Mouse (Mus musculus): ENCODE data around the gene Mtfr1l. TPM values are rescaled to one million over a fixed set of nuclear protein-coding genes. Genes with fewer than 3 reads are reported as not detected.
A peak's percentile ranks its signal among the peaks of the same experiment; 100 is the strongest.
"Not testable (repeated sequence)": the region's sequence is repeated elsewhere in the genome, so short reads cannot be mapped to it uniquely, and the experiment has no call there.

The Mtfr1l gene
- polyA plus RNA-seq, 2 experiments from 2014 or later = 86.0 to 87.7 TPM

GRCm38 (mm10) chr4:134515614-134516013 lies 19.6 kb downstream of the Mtfr1l start:
- ATAC-seq = no peak

- ATAC-seq = no peak
Observed at GRCm38 (mm10) chr4:134514309-134514930, 20.8 kb downstream of the Mtfr1l start.

GRCm38 (mm10) chr4:134512798-134513197 lies 22.4 kb downstream of the Mtfr1l start:
- ATAC-seq = no peak

- ATAC-seq = no peak
Observed at GRCm38 (mm10) chr4:134511730-134512129, 23.5 kb downstream of the Mtfr1l start.

- peak; percentile 92 for ATAC-seq
Observed at GRCm38 (mm10) chr4:134510845-134511411, 24.3 kb downstream of the Mtfr1l start, which contains the start of gene Aunip. Gene Aunip, plus strand, starts transcription at chr4:134510999.

GRCm38 (mm10) chr4:134510396-134510795 lies 24.8 kb downstream of the Mtfr1l start:
- ATAC-seq = no peak

GRCm38 (mm10) chr4:134506713-134507112 lies 28.5 kb downstream of the Mtfr1l start:
- ATAC-seq = no peak

GRCm38 (mm10) chr4:134505966-134506594 lies 29.1 kb downstream of the Mtfr1l start:
- no peak for ATAC-seq

GRCm38 (mm10) chr4:134505303-134505789 lies 29.8 kb downstream of the Mtfr1l start:
- no peak for ATAC-seq

- ATAC-seq = no peak
Observed at GRCm38 (mm10) chr4:134503686-134504357, 31.4 kb downstream of the Mtfr1l start.

GRCm38 (mm10) chr4:134501095-134501494 lies 34.1 kb downstream of the Mtfr1l start:
- ATAC-seq = no peak

- not testable (repeated sequence) for ATAC-seq
Observed at GRCm38 (mm10) chr4:134498983-134499382, 36.2 kb downstream of the Mtfr1l start.

- ATAC-seq = no peak
Observed at GRCm38 (mm10) chr4:134497986-134498731, 37.0 kb downstream of the Mtfr1l start.

GRCm38 (mm10) chr4:134497223-134497622 lies 38.0 kb downstream of the Mtfr1l start:
- no peak for ATAC-seq

GRCm38 (mm10) chr4:134496595-134497210 lies 38.5 kb downstream of the Mtfr1l start, which contains the start of gene Paqr7:
Gene Paqr7, plus strand, starts transcription at chr4:134496697.
- ATAC-seq = peak; percentile 8

GRCm38 (mm10) chr4:134495546-134495923 lies 39.7 kb downstream of the Mtfr1l start:
- no peak for ATAC-seq

- ATAC-seq = peak; percentile 93
Observed at GRCm38 (mm10) chr4:134494780-134495545, 40.2 kb downstream of the Mtfr1l start.

- ATAC-seq = not testable (repeated sequence)
Observed at GRCm38 (mm10) chr4:134494161-134494560, 41.0 kb downstream of the Mtfr1l start.

GRCm38 (mm10) chr4:134491716-134492115 lies 43.5 kb downstream of the Mtfr1l start:
- ATAC-seq = no peak

- ATAC-seq = no peak
Observed at GRCm38 (mm10) chr4:134489986-134490665, 45.1 kb downstream of the Mtfr1l start.

GRCm38 (mm10) chr4:134488211-134488610 lies 47.0 kb downstream of the Mtfr1l start:
- no peak for ATAC-seq
